In genomic region chr4:148803031-148803430, GRCm38 (mm10) we compare ENCODE assay signal across 22 mouse cellular contexts. TPM values are rescaled to one million over a fixed set of nuclear protein-coding genes. Genes with fewer than 3 reads are reported as not detected.
DNase-seq lines count a peak whose midpoint lies in the region; ATAC-seq and TF ChIP-seq lines count a peak whose summit lies in the region.
"Had no signal": no experiment of that assay in that cellular context is flagged by ENCODE, and none has a peak within 500 bp of the region (broad histone marks: within the 10 kb centered on the region; RNA-seq: fewer than 3 reads in every experiment).

No protein-coding gene starts in this region.

- H3K27ac ChIP-seq in heart, embryonic 10.5 days, result peak overlapping the region; percentile 63
- H3K27ac ChIP-seq in heart, adult 2 months, result no peak overlapping the region
- no peak overlapping the region for H3K27ac ChIP-seq in neural tube, embryonic 12.5 days
- H3K27ac ChIP-seq in neural tube, embryonic 15.5 days (replicated peaks), result no peak overlapping the region
- H3K27ac ChIP-seq: embryonic facial prominence, embryonic 15.5 days; hindbrain, embryonic 13.5 days; hindbrain, postnatal 0 days had no signal

- no peak for DNase-seq in heart, embryonic 10.5 days (ENCODE audit: low spot score)
- DNase-seq in heart, adult 2 months, result no peak
- peak; percentile 42 for DNase-seq in kidney, adult 9 months
- no peak for DNase-seq in kidney, postnatal 14 days
- no peak for DNase-seq in layer of hippocampus, postnatal 14 days (ENCODE audit: low spot score in 2 of 2)
- DNase-seq: adrenal gland, adult 2 months; adrenal gland, postnatal 25 days; cerebellum, adult 18-20 months; cerebellum, adult 9-11 months; cerebellum, postnatal 36 days; gastrocnemius, postnatal 36 days; heart, adult 11 months; heart, postnatal 14 days had no signal

- TF ChIP-seq POLR2A in heart, adult 2 months (IDR thresholded peaks at IDR 0.05; ENCODE audit: insufficient read depth, low read depth, low read length), result no peak

- TF ChIP-seq CTCF in heart, adult 2 months (IDR thresholded peaks at IDR 0.05), result no peak

- H3K4me1 ChIP-seq in heart, embryonic 10.5 days, result peaks cover 47% of the 10 kb centered on the region
- peaks cover 1% of the 10 kb centered on the region; the same call in 1 of the 2 replicates for H3K4me1 ChIP-seq in heart, adult 2 months (ENCODE audit: control insufficient read depth, insufficient read depth, low read length)
- H3K4me1 ChIP-seq in neural tube, embryonic 12.5 days, result peaks cover 37% of the 10 kb centered on the region
- peaks cover 40% of the 10 kb centered on the region for H3K4me1 ChIP-seq in neural tube, embryonic 15.5 days

- intact Hi-C loops in heart, adult 2 months (cut with DNase I), result loop anchor here (5.0 kb wide), 1 partner anchor 244 kb away; no protein-coding TSS in a partner anchor

- no peaks in the 10 kb centered on the region for H3K9me3 ChIP-seq in heart, embryonic 10.5 days
- no peaks in the 10 kb centered on the region for H3K9me3 ChIP-seq in neural tube, embryonic 12.5 days
- H3K9me3 ChIP-seq in neural tube, embryonic 15.5 days (replicated peaks), result no peaks in the 10 kb centered on the region
- H3K9me3 ChIP-seq: embryonic facial prominence, embryonic 15.5 days; forebrain, embryonic 10.5 days; heart, embryonic 12.5 days; hindbrain, embryonic 13.5 days had no signal

- no peaks in the 10 kb centered on the region for H3K36me3 ChIP-seq in heart, embryonic 10.5 days
- no peaks in the 10 kb centered on the region for H3K36me3 ChIP-seq in heart, adult 2 months (ENCODE audit: control insufficient read depth, insufficient read depth, low read length)
- no peaks in the 10 kb centered on the region for H3K36me3 ChIP-seq in neural tube, embryonic 12.5 days
- no peaks in the 10 kb centered on the region for H3K36me3 ChIP-seq in neural tube, embryonic 15.5 days
- H3K36me3 ChIP-seq: embryonic facial prominence, embryonic 15.5 days; forebrain, embryonic 10.5 days; heart, embryonic 12.5 days; hindbrain, embryonic 13.5 days had no signal

- peak overlapping the region; percentile 91; the same call in 1 of the 2 replicates for H3K4me2 ChIP-seq in neural tube, embryonic 12.5 days (replicated peaks)
- H3K4me2 ChIP-seq in neural tube, embryonic 15.5 days, result no peak overlapping the region

- no peak overlapping the region for H3K9ac ChIP-seq in heart, adult 2 months (ENCODE audit: low read depth, low read length)
- no peak overlapping the region for H3K9ac ChIP-seq in neural tube, embryonic 12.5 days
- no peak overlapping the region for H3K9ac ChIP-seq in neural tube, embryonic 15.5 days (replicated peaks)
- H3K9ac ChIP-seq: embryonic facial prominence, embryonic 15.5 days had no signal

- TF ChIP-seq EP300 in heart, adult 2 months (IDR thresholded peaks at IDR 0.05; ENCODE audit: insufficient read depth, low read depth, low read length), result no peak

- 24% methylated on average over 4 of the region's 4 CpGs for WGBS in heart, embryonic 10.5 days
- WGBS in heart, adult 2 months, result 71% methylated on average over 4 of the region's 4 CpGs
- WGBS in neural tube, embryonic 12.5 days, result 6% methylated on average over 4 of the region's 4 CpGs
- 17% methylated on average over 4 of the region's 4 CpGs for WGBS in neural tube, embryonic 15.5 days

- H3K27me3 ChIP-seq in heart, embryonic 10.5 days (ENCODE audit: insufficient read depth, poor library complexity, severe bottlenecking), result peaks cover 50% of the 10 kb centered on the region
- no peaks in the 10 kb centered on the region for H3K27me3 ChIP-seq in heart, adult 2 months (ENCODE audit: control insufficient read depth, insufficient read depth, low read length)
- H3K27me3 ChIP-seq in neural tube, embryonic 12.5 days (replicated peaks), result peaks cover 59% of the 10 kb centered on the region
- H3K27me3 ChIP-seq in neural tube, embryonic 15.5 days (replicated peaks), result peaks cover 56% of the 10 kb centered on the region

- no peak for ATAC-seq in neural tube, embryonic 12.5 days (ENCODE audit: low FRiP score, low read depth)
- ATAC-seq in neural tube, embryonic 15.5 days (ENCODE audit: low FRiP score), result no peak
- ATAC-seq: forebrain, embryonic 14.5 days; hindbrain, postnatal 0 days had no signal

- no peaks in the 10 kb centered on the region for H3K79me2 ChIP-seq in heart, adult 2 months (replicated peaks; ENCODE audit: control insufficient read depth, insufficient read depth, low read length)

- H3K4me3 ChIP-seq in heart, embryonic 10.5 days, result no peak overlapping the region
- no peak overlapping the region for H3K4me3 ChIP-seq in heart, adult 2 months
- H3K4me3 ChIP-seq in neural tube, embryonic 12.5 days, result no peak overlapping the region
- H3K4me3 ChIP-seq in neural tube, embryonic 15.5 days (replicated peaks), result no peak overlapping the region
- H3K4me3 ChIP-seq: erythroblast, embryonic 14.5 days had no signal

RNA-seq across cellular contexts. Expression of gene Casz1, which starts 1.2 kb away (rescaled TPM):
- 15.9 and 26.3 TPM in 2 replicates for polyA plus RNA-seq in heart, embryonic 10.5 days (2016; fragmentation: Nextera tagmentation; extraction: Ambion mirVana)
- total RNA-seq in heart, adult 2 months (2021), result 10 to 100 TPM; 42.5 to 47.0 TPM
- polyA plus RNA-seq in heart, adult 2 months (2012; rRNA removed), result 21.2 and 22.4 TPM in 2 replicates
- polyA plus RNA-seq in neural tube, embryonic 12.5 days (2016; fragmentation: Nextera tagmentation; extraction: Ambion mirVana), result 14.2 and 16.3 TPM in 2 replicates
- 11.0 and 12.3 TPM in 2 replicates for polyA plus RNA-seq in neural tube, embryonic 15.5 days (2015; fragmentation: Nextera tagmentation; extraction: Ambion mirVana)
- 1 to 10 TPM in 1 of 2 experiments, under 1 TPM in 1; 0.88 to 1.1 TPM for total RNA-seq in layer of hippocampus, postnatal 14 days (2021)
